Mouse (Mus musculus): ENCODE data around the gene Megf9.
A peak's percentile ranks its signal among the peaks of the same experiment; 100 is the strongest.

The Megf9 gene

GRCm38 (mm10) chr4:70523346-70523745, 11.4 kb downstream of the Megf9 start:
- DNase-seq (ENCODE audit: low read depth, low spot score) = no peak

- DNase-seq (ENCODE audit: low read depth, low spot score) = no peak
Measured at GRCm38 (mm10) chr4:70521506-70522292, 13.1 kb downstream of the Megf9 start.

GRCm38 (mm10) chr4:70517646-70518045, 17.1 kb downstream of the Megf9 start:
- no peak for DNase-seq (ENCODE audit: low read depth, low spot score)

GRCm38 (mm10) chr4:70516289-70516688, 18.5 kb downstream of the Megf9 start:
- DNase-seq (ENCODE audit: low read depth, low spot score) = no peak

- no peak for DNase-seq (ENCODE audit: low read depth, low spot score)
Measured at GRCm38 (mm10) chr4:70515514-70515913, 19.3 kb downstream of the Megf9 start.

- DNase-seq (ENCODE audit: low read depth, low spot score) = no peak
Measured at GRCm38 (mm10) chr4:70509987-70510386, 24.8 kb downstream of the Megf9 start.

- no peak for DNase-seq (ENCODE audit: low read depth, low spot score)
Measured at GRCm38 (mm10) chr4:70509565-70509964, 25.2 kb downstream of the Megf9 start.

- no peak for DNase-seq (ENCODE audit: low read depth, low spot score)
Measured at GRCm38 (mm10) chr4:70508207-70508606, 26.6 kb downstream of the Megf9 start.

GRCm38 (mm10) chr4:70505951-70506350, 28.8 kb downstream of the Megf9 start:
- no peak for DNase-seq (ENCODE audit: low read depth, low spot score)

- DNase-seq (ENCODE audit: low read depth, low spot score) = no peak
Measured at GRCm38 (mm10) chr4:70503827-70504226, 31.0 kb downstream of the Megf9 start.

GRCm38 (mm10) chr4:70499285-70499684, 35.5 kb downstream of the Megf9 start:
- DNase-seq (ENCODE audit: low read depth, low spot score) = no peak

- DNase-seq (ENCODE audit: low read depth, low spot score) = no peak
Measured at GRCm38 (mm10) chr4:70496978-70497377, 37.8 kb downstream of the Megf9 start.

GRCm38 (mm10) chr4:70489792-70490191, 45.0 kb downstream of the Megf9 start:
- DNase-seq (ENCODE audit: low read depth, low spot score) = no peak

- DNase-seq (ENCODE audit: low read depth, low spot score) = no peak
Measured at GRCm38 (mm10) chr4:70488415-70488814, 46.4 kb downstream of the Megf9 start.

GRCm38 (mm10) chr4:70484134-70484533, 50.7 kb downstream of the Megf9 start:
- no peak for DNase-seq (ENCODE audit: low read depth, low spot score)

- DNase-seq (ENCODE audit: low read depth, low spot score) = no peak
Measured at GRCm38 (mm10) chr4:70481931-70482330, 52.9 kb downstream of the Megf9 start.

- DNase-seq (ENCODE audit: low read depth, low spot score) = no peak
Measured at GRCm38 (mm10) chr4:70471398-70471797, 63.4 kb downstream of the Megf9 start.

GRCm38 (mm10) chr4:70465921-70466689, 68.7 kb downstream of the Megf9 start:
- peak; percentile 4 for DNase-seq (ENCODE audit: low read depth, low spot score)

- no peak for DNase-seq (ENCODE audit: low read depth, low spot score)
Measured at GRCm38 (mm10) chr4:70463302-70463701, 71.5 kb downstream of the Megf9 start.

- DNase-seq (ENCODE audit: low read depth, low spot score) = no peak
Measured at GRCm38 (mm10) chr4:70461416-70461815, 73.4 kb downstream of the Megf9 start.

- no peak for DNase-seq (ENCODE audit: low read depth, low spot score)
Measured at GRCm38 (mm10) chr4:70452161-70452560, 82.6 kb downstream of the Megf9 start.

GRCm38 (mm10) chr4:70451750-70452149, 83.0 kb downstream of the Megf9 start:
- peak; percentile 46 for DNase-seq (ENCODE audit: low read depth, low spot score)

- peak; percentile 36 for DNase-seq (ENCODE audit: low read depth, low spot score)
Measured at GRCm38 (mm10) chr4:70449668-70450067, 85.1 kb downstream of the Megf9 start.
